Mouse (Mus musculus) kidney, embryonic 15.5 days (tissue): ENCODE results near the gene Eif3i. TPM values are rescaled to one million over a fixed set of nuclear protein-coding genes. Genes with fewer than 3 reads are reported as not detected.
"Not testable (repeated sequence)": the region's sequence is repeated elsewhere in the genome, so short reads cannot be mapped to it uniquely, and the experiment has no call there.

Experiments
- ATAC-seq: fragments of 200-750 bp; cut with Nextera tagmentation; replicated peaks from 2 replicates; pipeline ENCODE4 v1.8.0; 2017; ENCODE audit warnings: moderate TSS enrichment; ENCODE audit not compliant: low FRiP score
- H3K27ac ChIP-seq: fragments of 300-500 bp; sonication (generic); 2 replicates; pipeline ENCODE4 v1.5.1; 2015; ENCODE audit warnings: mild to moderate bottlenecking, inconsistent platforms
- H3K27me3 ChIP-seq: fragments of 300-500 bp; sonication (generic); 2 replicates; pipeline ENCODE4 v1.6.1; 2015; ENCODE audit warnings: inconsistent platforms
- H3K36me3 ChIP-seq: fragments of 300-500 bp; sonication (generic); 2 replicates; pipeline ENCODE4 v1.6.1; 2015; ENCODE audit warnings: inconsistent platforms
- H3K4me1 ChIP-seq: fragments of 300-500 bp; sonication (generic); 2 replicates; pipeline ENCODE4 v1.6.1; 2015; ENCODE audit warnings: inconsistent platforms
- H3K4me2 ChIP-seq: fragments of 300-500 bp; sonication (generic); 2 replicates; pipeline ENCODE4 v1.6.1; 2015; ENCODE audit warnings: moderate library complexity, mild to moderate bottlenecking, inconsistent platforms
- H3K4me3 ChIP-seq: fragments of 300-500 bp; sonication (generic); replicated peaks from 2 replicates; pipeline ENCODE4 v1.5.1; 2015; ENCODE audit warnings: mild to moderate bottlenecking, inconsistent platforms
- H3K9ac ChIP-seq: fragments of 300-500 bp; sonication (generic); 2 replicates; pipeline ENCODE4 v1.6.1; 2015; ENCODE audit warnings: mild to moderate bottlenecking, inconsistent platforms
- H3K9me3 ChIP-seq: fragments of 300-500 bp; sonication (generic); replicated peaks from 2 replicates; pipeline ENCODE4 v1.6.1; 2016; ENCODE audit warnings: inconsistent platforms
- WGBS: fragments of 180-500 bp; shearing (Covaris S2); methylation state at CpG from one replicate; pipeline ENCODE4 v1.1.7; 2015; ENCODE audit warnings: mixed read lengths; 5-methylcytosine and 5-hydroxymethylcytosine counted together
- microRNA-seq: library from miRNA; unstranded; fragments of <30 nt; microRNA quantifications from one replicate; pipeline ENCODE4, GENCODE M21; 2016
- polyA plus RNA-seq: library from polyadenylated mRNA; unstranded; fragments of >200 nt; fragmentation: Nextera tagmentation; extraction: Ambion mirVana; gene quantifications from 2 replicates; pipeline ENCODE4 v1.2.1, GENCODE M21; 2015

Gene Eif3i
- polyA plus RNA-seq, 1 experiment from 2014 or later = 287 TPM

- H3K27ac ChIP-seq = no peak overlapping the region
- 0 out of 2 replicates have a peak, but pooled peaks cover 3% of the 10 kb centered on the region for H3K4me1 ChIP-seq
- no peaks in the 10 kb centered on the region for H3K36me3 ChIP-seq
- 83% methylated on average over 2 of the region's 2 CpGs for WGBS
- H3K9me3 ChIP-seq = no peaks in the 10 kb centered on the region
- H3K9ac ChIP-seq = no peak overlapping the region
- H3K4me3 ChIP-seq = no peak overlapping the region
- ATAC-seq = no peak
- no peaks in the 10 kb centered on the region for H3K27me3 ChIP-seq
- no peak overlapping the region for H3K4me2 ChIP-seq
These were observed 51.1 kb downstream of the Eif3i start for GRCm38 (mm10) chr4:129549306-129549705.

- not testable (repeated sequence) for H3K27ac ChIP-seq, H3K4me2 ChIP-seq, H3K9ac ChIP-seq, ATAC-seq, H3K36me3 ChIP-seq, H3K27me3 ChIP-seq, H3K4me1 ChIP-seq, H3K4me3 ChIP-seq, H3K9me3 ChIP-seq
- 85% methylated on average over 4 of the region's 4 CpGs for WGBS
These were observed 52.8 kb downstream of the Eif3i start for GRCm38 (mm10) chr4:129547631-129548030.

- H3K9ac ChIP-seq = no peak overlapping the region
- peaks cover 19% of the 10 kb centered on the region for H3K4me1 ChIP-seq
- peaks cover 14% of the 10 kb centered on the region for H3K36me3 ChIP-seq
- no peaks in the 10 kb centered on the region for H3K9me3 ChIP-seq
- 86% methylated on average over 4 of the region's 4 CpGs for WGBS
- H3K4me3 ChIP-seq = no peak overlapping the region
- H3K27me3 ChIP-seq = no peaks in the 10 kb centered on the region
- ATAC-seq = no peak
- H3K27ac ChIP-seq = no peak overlapping the region
- no peak overlapping the region for H3K4me2 ChIP-seq
These were observed 56.3 kb downstream of the Eif3i start for GRCm38 (mm10) chr4:129544106-129544505.

GRCm38 (mm10) chr4:129542592-129543141, 57.8 kb downstream of the Eif3i start, which contains the start of gene Hdac1:
Gene Hdac1, minus strand, starts transcription at chr4:129542713.
- Histone ChIP-seq H3K27ac (peak within 1 kb of the TSS; percentile 88), H3K4me2 (peak within 1 kb of the TSS; percentile 68), H3K9me3 (no peaks in the 10 kb centered on the region), H3K4me1 (peaks cover 19% of the 10 kb centered on the region), H3K9ac (peak within 1 kb of the TSS; percentile 85), H3K27me3 (no peaks in the 10 kb centered on the region), H3K4me3 (peak within 1 kb of the TSS; percentile 90), H3K36me3 (peaks cover 26% of the 10 kb centered on the region)
- under 1% methylated on average over 46 of the region's 46 CpGs for WGBS
- peak; percentile 100 for ATAC-seq

Small RNA genes lying within 50 kb of the gene (microRNA-seq; reads per million reads assigned to microRNA genes)
- gene Mir8119 = not detected

Other genes starting within 250 kb of the Eif3i start
- 15.7 and 18.0 TPM in 2 replicates for gene Zbtb8a, start 222.5 kb downstream of the Eif3i start, polyA plus RNA-seq
- gene Zbtb8b, start 159.8 kb downstream of the Eif3i start, polyA plus RNA-seq = 4.1 and 4.9 TPM in 2 replicates
- gene Bsdc1, start 139.1 kb downstream of the Eif3i start, polyA plus RNA-seq = 26.4 and 28.8 TPM in 2 replicates
- not detected in 2 replicates for gene Tssk3, start 109.6 kb downstream of the Eif3i start, polyA plus RNA-seq
- gene Fam229a, start 109.5 kb downstream of the Eif3i start, polyA plus RNA-seq = not detected in 2 replicates
- 881 and 886 TPM in 2 replicates for gene Marcksl1, start 87.1 kb downstream of the Eif3i start, polyA plus RNA-seq
- 264 and 274 TPM in 2 replicates for gene Hdac1, start 57.9 kb downstream of the Eif3i start, polyA plus RNA-seq
- gene Lck, start 27.0 kb downstream of the Eif3i start, polyA plus RNA-seq = 11.3 and 11.4 TPM in 2 replicates
- gene Fam167b, start 22.1 kb downstream of the Eif3i start, polyA plus RNA-seq = 27.8 and 29.1 TPM in 2 replicates
- 209 and 215 TPM in 2 replicates for gene Tmem234, start within 50 bp of the Eif3i start, polyA plus RNA-seq
- gene Dcdc2b, start 13.6 kb upstream of the Eif3i start, polyA plus RNA-seq = 2.1 and 2.4 TPM in 2 replicates
- 29.4 TPM in 2 replicates for gene Iqcc, start 18.5 kb upstream of the Eif3i start, polyA plus RNA-seq
- gene Ccdc28b, start 23.3 kb upstream of the Eif3i start, polyA plus RNA-seq = 52.4 and 65.7 TPM in 2 replicates
- 82.1 and 84.4 TPM in 2 replicates for gene Txlna, start 40.4 kb upstream of the Eif3i start, polyA plus RNA-seq
- 18.6 and 18.7 TPM in 2 replicates for gene Kpna6, start 72.1 kb upstream of the Eif3i start, polyA plus RNA-seq
- 20.2 and 21.6 TPM in 2 replicates for gene Tmem39b, start 96.2 kb upstream of the Eif3i start, polyA plus RNA-seq
- 118 and 125 TPM in 2 replicates for gene Khdrbs1, start 141.7 kb upstream of the Eif3i start, polyA plus RNA-seq
- gene Ptp4a2, start 210.6 kb upstream of the Eif3i start, polyA plus RNA-seq = 311 and 374 TPM in 2 replicates